Mouse (Mus musculus): ENCODE measurements around the gene Gm20547. TPM values are rescaled to one million over a fixed set of nuclear protein-coding genes. Genes with fewer than 3 reads are reported as not detected.

The Gm20547 gene
- total RNA-seq, 1 experiment = 0.31 TPM

DNA sequence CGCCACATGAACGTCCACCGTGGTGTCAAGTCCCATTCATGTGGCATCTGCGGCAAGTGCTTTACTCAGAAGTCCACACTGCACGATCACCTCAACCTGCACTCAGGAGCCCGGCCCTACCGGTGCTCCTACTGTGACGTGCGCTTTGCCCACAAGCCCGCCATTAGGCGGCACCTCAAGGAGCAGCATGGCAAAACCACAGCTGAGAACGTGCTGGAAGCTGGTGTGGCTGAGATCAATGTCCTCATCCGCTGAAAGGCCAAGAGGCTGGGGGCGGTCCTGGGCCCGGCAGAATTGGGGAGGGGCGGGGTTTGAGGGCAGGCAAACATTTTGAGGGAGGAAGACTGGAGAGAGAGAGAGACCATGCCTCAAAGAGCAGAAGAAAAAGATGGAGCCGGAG lies 14.5 kb upstream of the Gm20547 start:
- no peaks in the 10 kb centered on the region for H3K9me3 ChIP-seq (ENCODE audit: control insufficient read depth, insufficient read depth, low read depth, low read length)
- TF ChIP-seq MAFK (IDR thresholded peaks at IDR 0.05; ENCODE audit: insufficient read depth, low read depth, low read length) = no peak
- no peak for TF ChIP-seq CHD2 (IDR thresholded peaks at IDR 0.05; ENCODE audit: low read depth, low read length)
- no peak for TF ChIP-seq HCFC1 (IDR thresholded peaks at IDR 0.05; ENCODE audit: borderline replicate concordance, insufficient read depth, low read length)
- TF ChIP-seq ZNF384 (IDR thresholded peaks at IDR 0.05; ENCODE audit: low read depth, low read length) = no peak
- peaks cover 4% of the 10 kb centered on the region; the same call in 1 of the 2 replicates for H3K36me3 ChIP-seq (ENCODE audit: control insufficient read depth, insufficient read depth, low read length, poor library complexity, severe bottlenecking)
- peak overlapping the region; percentile 31; the same call in 1 of the 2 replicates for H3K9ac ChIP-seq (ENCODE audit: insufficient read depth, low read depth, low read length, poor library complexity, severe bottlenecking)
- DNase-seq (ENCODE audit: low read depth, low spot score) = no peak
- H3K27ac ChIP-seq (ENCODE audit: insufficient read depth, low read depth, low read length, poor library complexity, severe bottlenecking) = no peak overlapping the region
- H3K4me1 ChIP-seq (ENCODE audit: control insufficient read depth in 2 of 2, insufficient read depth in 2 of 2, low read length in 2 of 2, poor library complexity in 1 of 2) = peaks cover 6 to 10% of the 10 kb centered on the region in 2 experiments
- in situ Hi-C loops (cut with MboI; ENCODE audit: low sequenced_read_pairs in 2 of 2, unreplicated experiment in 2 of 2) = no loop called here
- H3K4me3 ChIP-seq (ENCODE audit: insufficient read depth in 1 of 2, low read depth in 1 of 2, low read length in 2 of 2, poor library complexity in 1 of 2, severe bottlenecking in 1 of 2) = peak overlapping the region in 1 of 2 experiments; percentile 92; a peak in 3 of 4 replicates

DNA sequence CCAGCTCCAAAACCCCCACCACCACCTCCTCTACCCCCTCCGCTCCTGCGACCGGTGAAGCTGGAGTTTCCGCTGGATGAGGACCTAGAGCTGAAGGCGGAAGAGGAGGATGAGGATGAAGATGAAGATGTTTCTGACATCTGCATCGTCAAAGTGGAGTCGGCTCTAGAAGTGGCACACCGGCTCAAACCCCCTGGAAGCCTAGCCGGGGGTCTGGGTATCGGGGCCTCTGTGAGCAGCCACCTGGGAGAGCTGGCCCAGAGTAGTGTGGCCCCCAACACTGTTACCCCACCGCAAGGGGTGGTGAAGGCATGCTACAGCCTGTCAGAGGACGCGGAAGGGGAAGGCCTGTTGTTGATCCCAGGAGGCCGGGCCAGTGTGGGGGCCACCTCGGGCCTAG lies 13.9 kb upstream of the Gm20547 start:
- TF ChIP-seq HCFC1 (IDR thresholded peaks at IDR 0.05; ENCODE audit: borderline replicate concordance, insufficient read depth, low read length) = no peak
- no peak for TF ChIP-seq ZC3H11A (IDR thresholded peaks at IDR 0.05; ENCODE audit: borderline replicate concordance, low read depth, low read length)
- TF ChIP-seq ZNF384 (IDR thresholded peaks at IDR 0.05; ENCODE audit: low read depth, low read length) = no peak
- no peak for TF ChIP-seq CHD2 (IDR thresholded peaks at IDR 0.05; ENCODE audit: low read depth, low read length)
- TF ChIP-seq MAFK (IDR thresholded peaks at IDR 0.05; ENCODE audit: insufficient read depth, low read depth, low read length) = no peak
- peak overlapping the region; percentile 84 to 92; a peak in 3 of 4 replicates for H3K4me3 ChIP-seq (ENCODE audit: insufficient read depth in 1 of 2, low read depth in 1 of 2, low read length in 2 of 2, poor library complexity in 1 of 2, severe bottlenecking in 1 of 2)
- H3K36me3 ChIP-seq (ENCODE audit: control insufficient read depth, insufficient read depth, low read length, poor library complexity, severe bottlenecking) = peaks cover 4% of the 10 kb centered on the region; the same call in 1 of the 2 replicates
- peak overlapping the region; percentile 86; the same call in 1 of the 2 replicates for H3K9ac ChIP-seq (ENCODE audit: insufficient read depth, low read depth, low read length, poor library complexity, severe bottlenecking)
- in situ Hi-C loops (cut with MboI; ENCODE audit: low sequenced_read_pairs in 2 of 2, unreplicated experiment in 2 of 2) = no loop called here
- peaks cover 6 to 12% of the 10 kb centered on the region in 2 experiments for H3K4me1 ChIP-seq (ENCODE audit: control insufficient read depth in 2 of 2, insufficient read depth in 2 of 2, low read length in 2 of 2, poor library complexity in 1 of 2)
- no peak overlapping the region for H3K27ac ChIP-seq (ENCODE audit: insufficient read depth, low read depth, low read length, poor library complexity, severe bottlenecking)
- no peaks in the 10 kb centered on the region for H3K9me3 ChIP-seq (ENCODE audit: control insufficient read depth, insufficient read depth, low read depth, low read length)
- DNase-seq (ENCODE audit: low read depth, low spot score) = no peak

DNA sequence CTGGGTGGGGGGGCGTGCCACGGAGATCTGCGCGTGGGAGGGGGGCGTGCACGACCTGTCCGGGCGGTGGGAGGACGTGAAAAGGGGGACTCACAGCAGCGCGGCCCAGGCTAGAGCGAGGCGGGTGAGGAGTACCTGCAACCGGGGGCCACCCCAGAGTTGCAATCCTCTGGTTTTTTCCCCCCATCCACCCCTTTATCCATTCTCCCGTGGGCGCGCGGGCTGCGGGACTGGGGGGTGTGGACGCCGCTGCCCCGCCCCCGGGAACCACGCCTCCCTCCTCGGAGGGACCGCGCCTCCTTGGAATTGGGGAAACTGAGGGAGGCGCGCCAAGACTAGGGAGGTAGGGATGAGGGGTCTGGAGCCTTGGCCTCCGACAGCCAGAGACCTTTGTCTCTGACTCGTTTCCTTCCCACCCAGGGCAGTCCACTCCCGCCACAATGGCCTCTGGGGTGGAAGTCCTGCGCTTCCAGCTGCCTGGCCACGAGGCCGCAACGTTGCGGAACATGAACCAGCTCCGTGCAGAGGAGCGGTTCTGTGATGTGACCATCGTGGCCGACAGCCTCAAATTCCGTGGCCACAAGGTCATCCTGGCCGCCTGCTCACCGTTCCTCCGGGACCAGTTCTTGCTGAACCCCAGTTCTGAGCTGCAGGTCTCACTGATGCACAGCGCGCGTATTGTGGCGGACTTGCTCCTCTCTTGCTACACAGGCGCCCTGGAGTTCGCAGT lies 13.1 kb upstream of the Gm20547 start:
- in situ Hi-C loops (cut with MboI; ENCODE audit: low sequenced_read_pairs in 2 of 2, unreplicated experiment in 2 of 2) = no loop called here
- peaks cover 4% of the 10 kb centered on the region; the same call in 1 of the 2 replicates for H3K36me3 ChIP-seq (ENCODE audit: control insufficient read depth, insufficient read depth, low read length, poor library complexity, severe bottlenecking)
- H3K9ac ChIP-seq (ENCODE audit: insufficient read depth, low read depth, low read length, poor library complexity, severe bottlenecking) = peak overlapping the region; percentile 86
- peak overlapping the region; percentile 84 to 92 for H3K4me3 ChIP-seq (ENCODE audit: insufficient read depth in 1 of 2, low read depth in 1 of 2, low read length in 2 of 2, poor library complexity in 1 of 2, severe bottlenecking in 1 of 2)
- DNase-seq (ENCODE audit: low read depth, low spot score) = no peak
- no peaks in the 10 kb centered on the region for H3K9me3 ChIP-seq (ENCODE audit: control insufficient read depth, insufficient read depth, low read depth, low read length)
- TF ChIP-seq CHD2 (IDR thresholded peaks at IDR 0.05; ENCODE audit: low read depth, low read length) = no peak
- no peak for TF ChIP-seq HCFC1 (IDR thresholded peaks at IDR 0.05; ENCODE audit: borderline replicate concordance, insufficient read depth, low read length)
- no peak for TF ChIP-seq ZC3H11A (IDR thresholded peaks at IDR 0.05; ENCODE audit: borderline replicate concordance, low read depth, low read length)
- no peak for TF ChIP-seq ZNF384 (IDR thresholded peaks at IDR 0.05; ENCODE audit: low read depth, low read length)
- TF ChIP-seq MAFK (IDR thresholded peaks at IDR 0.05; ENCODE audit: insufficient read depth, low read depth, low read length) = no peak
- peaks cover 8 to 16% of the 10 kb centered on the region in 2 experiments for H3K4me1 ChIP-seq (ENCODE audit: control insufficient read depth in 2 of 2, insufficient read depth in 2 of 2, low read length in 2 of 2, poor library complexity in 1 of 2)
- peak overlapping the region; percentile 60; the same call in 1 of the 2 replicates for H3K27ac ChIP-seq (ENCODE audit: insufficient read depth, low read depth, low read length, poor library complexity, severe bottlenecking)

DNA sequence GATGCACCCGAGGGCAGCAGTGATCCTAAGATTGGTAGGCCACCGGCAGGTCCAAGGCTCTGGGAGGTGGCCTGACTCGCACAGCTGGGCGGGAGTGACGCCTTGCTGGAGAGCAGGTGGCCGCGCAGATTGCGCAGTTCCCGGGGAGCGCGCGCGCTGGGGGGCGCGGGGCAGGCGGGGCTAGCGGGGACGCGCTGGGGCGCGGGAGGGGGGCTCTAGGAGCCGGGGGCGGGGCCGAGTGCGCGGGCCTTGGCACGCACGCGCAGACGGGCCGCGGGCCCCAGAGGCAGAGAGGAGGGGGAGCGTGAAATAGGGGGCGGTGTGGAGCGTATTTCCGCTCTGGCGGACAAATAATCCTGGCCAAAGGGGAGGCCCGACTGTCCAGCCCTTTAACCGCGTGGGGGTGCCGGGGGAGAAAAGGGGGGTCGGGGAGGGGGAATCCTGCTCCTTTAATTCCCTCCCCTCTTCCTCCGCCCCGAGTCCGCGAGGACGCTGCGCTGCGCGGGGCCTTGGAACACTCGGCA lies 12.3 kb upstream of the Gm20547 start:
- Histone ChIP-seq H3K9ac (ENCODE audit: insufficient read depth, low read depth, low read length, poor library complexity, severe bottlenecking) (peak overlapping the region; percentile 86), H3K36me3 (ENCODE audit: control insufficient read depth, insufficient read depth, low read length, poor library complexity, severe bottlenecking) (peaks cover 4% of the 10 kb centered on the region; the same call in 1 of the 2 replicates), H3K4me3 (ENCODE audit: insufficient read depth in 1 of 2, low read depth in 1 of 2, low read length in 2 of 2, poor library complexity in 1 of 2, severe bottlenecking in 1 of 2) (peak overlapping the region; percentile 84 to 92), H3K9me3 (ENCODE audit: control insufficient read depth, insufficient read depth, low read depth, low read length) (no peaks in the 10 kb centered on the region), H3K27ac (ENCODE audit: insufficient read depth, low read depth, low read length, poor library complexity, severe bottlenecking) (peak overlapping the region; percentile 60), H3K4me1 (ENCODE audit: control insufficient read depth in 2 of 2, insufficient read depth in 2 of 2, low read length in 2 of 2, poor library complexity in 1 of 2) (peaks cover 8 to 17% of the 10 kb centered on the region in 2 experiments)
- in situ Hi-C loops (cut with MboI; ENCODE audit: low sequenced_read_pairs in 2 of 2, unreplicated experiment in 2 of 2) = no loop called here
- DNase-seq (ENCODE audit: low read depth, low spot score) = peak; percentile 88
- TF ChIP-seq HCFC1 (IDR thresholded peaks at IDR 0.05; ENCODE audit: borderline replicate concordance, insufficient read depth, low read length) (no peak), ZNF384 (IDR thresholded peaks at IDR 0.05; ENCODE audit: low read depth, low read length) (no peak), MAFK (IDR thresholded peaks at IDR 0.05; ENCODE audit: insufficient read depth, low read depth, low read length) (no peak), ZC3H11A (IDR thresholded peaks at IDR 0.05; ENCODE audit: borderline replicate concordance, low read depth, low read length) (no peak), CHD2 (IDR thresholded peaks at IDR 0.05; ENCODE audit: low read depth, low read length) (no peak)
